Mouse (Mus musculus) retina, postnatal 7 days (tissue): ENCODE data around the gene Sgo1.

ENCODE experiments used
- DNase-seq: peaks from one replicate; pipeline ENCODE4 v3.0.0-alpha.2; 2012; ENCODE audit warnings: low read depth, low spot score

The Sgo1 gene

GRCm38 (mm10) chr17:53650251-53650661 lies 38.9 kb downstream of the Sgo1 start:
- no peak for DNase-seq

- DNase-seq = no peak
Measured at GRCm38 (mm10) chr17:53643360-53643759, 45.8 kb downstream of the Sgo1 start.

- DNase-seq = no peak
Measured at GRCm38 (mm10) chr17:53631344-53631743, 57.8 kb downstream of the Sgo1 start.

- no peak for DNase-seq
Measured at GRCm38 (mm10) chr17:53628131-53628530, 61.0 kb downstream of the Sgo1 start.

- no peak for DNase-seq
Measured at GRCm38 (mm10) chr17:53627497-53627896, 61.6 kb downstream of the Sgo1 start.

GRCm38 (mm10) chr17:53626160-53626559 lies 63.0 kb downstream of the Sgo1 start:
- DNase-seq = no peak
